Mouse (Mus musculus) stomach, postnatal 0 days (tissue): ENCODE measurements around the gene Sptb.

Experiments used
- CTCF ChIP-seq: IDR thresholded peaks from 2 replicates; pipeline ENCODE4 v1.5.1; 2016; ENCODE audit warnings: antibody characterized with exemption, low read depth, mild to moderate bottlenecking, moderate library complexity
- EP300 ChIP-seq: optimal IDR thresholded peaks from 2 replicates; pipeline ENCODE3; 2016; ENCODE audit warnings: antibody characterized with exemption

DNA sequence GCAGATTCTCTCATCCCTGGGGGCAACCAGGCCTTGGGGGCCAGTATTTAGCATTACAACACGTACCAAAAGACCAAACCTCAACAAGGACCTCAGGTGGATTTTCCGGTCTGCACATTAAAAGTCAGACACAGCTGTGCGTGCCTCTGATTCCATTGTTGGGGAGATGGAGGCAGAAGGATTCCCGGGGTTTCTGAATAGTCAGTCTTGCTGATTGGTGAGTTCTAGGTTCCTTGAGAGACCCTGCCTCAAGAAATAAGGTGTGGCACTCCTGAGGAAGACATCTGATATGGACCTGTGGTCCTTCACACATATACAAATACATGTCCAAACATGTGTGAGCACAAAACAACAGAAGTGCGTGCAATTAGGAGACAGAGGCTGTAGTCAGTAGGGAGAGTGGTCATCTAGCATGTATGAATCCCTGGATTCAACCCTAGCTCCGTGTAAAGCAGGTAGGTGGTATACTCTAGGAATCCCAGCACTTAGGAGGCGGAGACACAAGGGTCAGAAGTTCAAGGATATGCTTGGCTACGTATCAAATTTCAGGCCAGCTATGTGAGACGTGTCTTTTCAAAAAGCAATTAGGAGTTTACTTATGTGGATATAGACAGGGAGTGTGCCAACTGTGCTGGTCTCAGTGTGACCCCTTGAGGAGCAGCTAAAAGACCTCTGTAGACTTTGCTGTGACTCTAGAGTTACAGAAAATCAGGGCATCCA lies 140.0 kb downstream of the Sptb start:
- no peak for TF ChIP-seq EP300
- TF ChIP-seq CTCF: no peak
